Mouse (Mus musculus) heart, embryonic 14.5 days (tissue): ENCODE measurements around the gene Rassf5. TPM values are rescaled to one million over a fixed set of nuclear protein-coding genes. Genes with fewer than 3 reads are reported as not detected.
"Not testable (repeated sequence)": the region's sequence is repeated elsewhere in the genome, so short reads cannot be mapped to it uniquely, and the experiment has no call there.

Source experiments
- ATAC-seq: fragments of 200-750 bp; cut with Nextera tagmentation; 2 replicates; pipeline ENCODE4 v1.8.0; 2017; ENCODE audit warnings: low read depth, moderate TSS enrichment; ENCODE audit not compliant: insufficient number of reproducible peaks, insufficient read depth, low FRiP score
- H3K27ac ChIP-seq, 2 experiments: fragments of 200-500 bp in 1 of 2; fragments of 300-500 bp in 1 of 2; sonication (generic) in 1 of 2; replicated peaks in 1 of 2; 2 replicates each; pipeline ENCODE4 v1.5.1; 2012 to 2014; ENCODE audit warnings: low read depth in 2 of 2, low read length in 2 of 2, control low read depth in 1 of 2, mild to moderate bottlenecking in 1 of 2, mixed read lengths in 1 of 2; ENCODE audit not compliant: control insufficient read depth in 1 of 2, insufficient read depth in 1 of 2
- H3K27me3 ChIP-seq: fragments of 300-500 bp; sonication (generic); 2 replicates; pipeline ENCODE4 v1.6.1; 2014; ENCODE audit warnings: mild to moderate bottlenecking, low read length, control low read depth; ENCODE audit not compliant: control insufficient read depth, insufficient read depth
- H3K36me3 ChIP-seq: fragments of 300-500 bp; sonication (generic); 2 replicates; pipeline ENCODE4 v1.6.1; 2014; ENCODE audit warnings: mild to moderate bottlenecking, control low read depth, low read length, mixed read lengths; ENCODE audit not compliant: control insufficient read depth, insufficient read depth
- H3K4me1 ChIP-seq, 2 experiments: fragments of 200-500 bp in 1 of 2; fragments of 300-500 bp in 1 of 2; sonication (generic) in 1 of 2; 2 replicates each; pipeline ENCODE4 v1.6.1; 2012 to 2014; ENCODE audit warnings: low read length in 2 of 2, control low read depth in 1 of 2, mixed read lengths in 1 of 2; ENCODE audit not compliant: control insufficient read depth in 2 of 2, insufficient read depth in 2 of 2
- H3K4me2 ChIP-seq: fragments of 300-500 bp; sonication (generic); 2 replicates; pipeline ENCODE4 v1.6.1; 2014; ENCODE audit warnings: mild to moderate bottlenecking, low read length
- H3K4me3 ChIP-seq, 2 experiments: fragments of 200-500 bp in 1 of 2; fragments of 300-500 bp in 1 of 2; sonication (generic) in 1 of 2; 2 replicates each; pipeline ENCODE4 v1.5.1; 2012 to 2014; ENCODE audit warnings: low read length in 2 of 2, mild to moderate bottlenecking in 2 of 2, control low read depth in 1 of 2, low read depth in 1 of 2, moderate library complexity in 1 of 2; ENCODE audit not compliant: control insufficient read depth in 1 of 2, insufficient read depth in 1 of 2
- H3K9ac ChIP-seq: fragments of 300-500 bp; sonication (generic); 2 replicates; pipeline ENCODE4 v1.6.1; 2014; ENCODE audit warnings: mild to moderate bottlenecking, low read length
- H3K9me3 ChIP-seq: fragments of 300-500 bp; sonication (generic); 2 replicates; pipeline ENCODE4 v1.6.1; 2016; ENCODE audit warnings: low read length, control low read depth; ENCODE audit not compliant: control insufficient read depth
- WGBS: fragments of 180-500 bp; shearing (Covaris S2); extraction: QIAGEN DNeasy Blood & Tissue Kit; methylation state at CpG from one replicate; pipeline ENCODE4 v1.1.7; 2014; 5-methylcytosine and 5-hydroxymethylcytosine counted together
- polyA plus RNA-seq: library from polyadenylated mRNA; unstranded; fragments of >200 nt; fragmentation: Nextera tagmentation; extraction: Ambion mirVana; gene quantifications from 2 replicates; pipeline ENCODE4 v1.2.1, GENCODE M21; 2014

Rassf5 gene
- polyA plus RNA-seq, 1 experiment from 2014 or later, result 19.3 TPM

DNA sequence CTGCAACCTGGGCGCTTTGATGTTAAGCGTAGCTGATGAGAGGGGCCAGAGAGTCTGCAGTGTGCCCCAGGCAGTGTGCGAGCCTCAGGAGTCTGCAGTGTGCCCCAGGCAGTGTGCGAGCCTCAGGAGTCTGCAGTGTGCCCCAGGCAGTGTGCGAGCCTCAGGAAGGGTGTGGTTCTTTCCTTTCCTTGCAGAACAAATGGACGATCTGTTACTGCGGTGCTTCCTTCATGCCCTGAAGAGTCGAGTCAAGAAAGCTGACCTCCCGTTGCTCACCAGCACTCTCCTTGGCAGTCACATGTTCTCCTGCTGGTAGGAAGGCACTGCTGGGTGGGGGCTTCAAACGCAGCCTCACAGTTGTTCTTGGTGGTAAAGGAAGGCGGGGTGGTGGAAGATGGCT is 84.0 kb downstream of the Rassf5 start:
- H3K4me2 ChIP-seq, result no peak overlapping the region
- no peak overlapping the region for H3K27ac ChIP-seq
- H3K36me3 ChIP-seq, result peaks cover 71% of the 10 kb centered on the region
- H3K9ac ChIP-seq, result no peak overlapping the region
- no peak overlapping the region for H3K4me3 ChIP-seq
- WGBS, result 75% methylated on average over 11 of the region's 11 CpGs
- H3K9me3 ChIP-seq, result no peaks in the 10 kb centered on the region
- no peak for ATAC-seq
- H3K4me1 ChIP-seq, result peaks cover 3 to 5% of the 10 kb centered on the region in 2 experiments; a peak in 3 of 4 replicates
- H3K27me3 ChIP-seq, result no peaks in the 10 kb centered on the region

- 83% methylated on average over 3 of the region's 3 CpGs for WGBS
- ATAC-seq, result peak; percentile 16; the same call in 1 of the 2 replicates
- H3K36me3 ChIP-seq, result peaks cover 63% of the 10 kb centered on the region
These were observed 85.3 kb downstream of the Rassf5 start for GRCm38 (mm10) chr1:131159573-131160327.

GRCm38 (mm10) chr1:131155456-131155855 is 89.6 kb downstream of the Rassf5 start:
- Histone ChIP-seq H3K36me3 (peaks cover 22% of the 10 kb centered on the region), H3K9me3 (no peaks in the 10 kb centered on the region), H3K27me3 (no peaks in the 10 kb centered on the region), H3K4me3 (no peak overlapping the region), H3K4me2 (no peak overlapping the region), H3K9ac (no peak overlapping the region), H3K27ac (no peak overlapping the region), H3K4me1 (peaks cover 0 to 8% of the 10 kb centered on the region in 2 experiments; a peak in 3 of 4 replicates)
- WGBS, result 58% methylated on average over 2 of the region's 2 CpGs
- ATAC-seq, result no peak

More at GRCm38 (mm10) chr1:131159573-131160327, 85.3 kb downstream of the Rassf5 start:
- H3K27ac ChIP-seq, H3K4me3 ChIP-seq, H3K9me3 ChIP-seq, H3K4me2 ChIP-seq, H3K9ac ChIP-seq, H3K4me1 ChIP-seq, H3K27me3 ChIP-seq: not testable (repeated sequence)

DNA sequence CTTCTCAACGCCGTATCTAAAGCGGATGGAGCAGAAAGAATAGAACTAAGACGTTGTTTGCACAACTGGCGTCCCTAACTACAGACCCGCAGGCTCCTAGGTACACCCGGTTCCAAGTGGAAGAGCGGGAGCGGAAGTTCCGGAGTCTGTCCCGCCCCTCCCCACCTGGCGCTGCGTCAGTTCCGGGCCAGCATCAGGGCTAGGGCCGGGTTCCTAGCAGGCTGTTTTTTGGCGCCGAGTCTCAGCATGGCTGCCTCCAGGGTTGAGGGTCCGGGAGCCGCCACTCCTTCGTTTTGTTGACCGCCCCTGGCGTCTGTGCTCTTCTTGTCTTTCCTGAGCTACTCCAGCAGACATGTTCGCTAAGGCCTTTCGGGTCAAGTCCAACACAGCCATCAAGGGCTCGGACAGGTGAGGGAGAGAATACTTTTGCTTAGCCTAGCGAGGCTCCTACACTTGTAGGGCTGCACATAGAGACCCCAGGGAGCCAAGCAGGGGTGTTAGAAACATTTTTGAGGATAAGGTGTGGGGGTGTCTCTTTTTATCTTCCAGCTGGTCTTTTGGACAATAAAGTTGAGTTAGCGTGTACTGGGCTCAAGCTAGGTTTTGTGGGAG is 91.9 kb downstream of the Rassf5 start, which contains the start of gene Eif2d:
Gene Eif2d, plus strand, starts transcription at position 164 of the 612 bp plus-strand sequence.
- peaks cover 0 to 8% of the 10 kb centered on the region in 2 experiments; a peak in 3 of 4 replicates for H3K4me1 ChIP-seq
- peak within 1 kb of the TSS; percentile 74 for H3K4me2 ChIP-seq
- no peaks in the 10 kb centered on the region for H3K27me3 ChIP-seq
- H3K4me3 ChIP-seq, result peak within 1 kb of the TSS; percentile 72 to 92
- under 1% methylated on average over 27 of the region's 27 CpGs for WGBS
- H3K9ac ChIP-seq, result peak within 1 kb of the TSS; percentile 83
- peaks cover 8% of the 10 kb centered on the region for H3K36me3 ChIP-seq
- peak; percentile 89 for ATAC-seq
- peak within 1 kb of the TSS; percentile 34 to 52; a peak in 2 of 4 replicates for H3K27ac ChIP-seq
- H3K9me3 ChIP-seq, result no peaks in the 10 kb centered on the region

DNA sequence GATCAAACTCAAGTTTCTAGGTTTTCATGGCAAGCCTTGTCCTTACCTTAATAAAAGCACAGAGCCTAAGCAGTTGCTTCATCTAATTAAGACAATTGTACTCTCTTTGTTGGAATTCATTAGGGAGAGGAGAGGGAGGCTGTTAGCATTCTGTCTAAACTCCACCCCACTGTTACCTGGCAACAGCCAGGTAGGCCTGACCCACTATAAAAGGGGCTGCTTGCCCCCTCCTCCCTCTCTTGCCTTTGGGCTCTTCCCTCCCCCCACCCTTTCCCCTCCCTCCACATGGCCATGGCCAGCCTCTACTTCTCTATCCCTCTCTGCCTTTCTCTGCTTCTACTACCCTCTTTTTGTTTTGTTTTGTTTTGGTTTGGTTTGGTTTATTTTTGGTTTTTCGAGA is 95.6 kb downstream of the Rassf5 start:
- WGBS, result 65% methylated on average over 1 of the region's 1 CpGs
- Histone ChIP-seq H3K9ac (no peak overlapping the region), H3K4me1 (peaks cover 0 to 8% of the 10 kb centered on the region in 2 experiments; a peak in 3 of 4 replicates), H3K27ac (no peak overlapping the region), H3K9me3 (0 out of 2 replicates have a peak, but pooled peaks cover 3% of the 10 kb centered on the region), H3K4me2 (no peak overlapping the region), H3K4me3 (no peak overlapping the region), H3K27me3 (no peaks in the 10 kb centered on the region), H3K36me3 (no peaks in the 10 kb centered on the region)
- ATAC-seq, result no peak

GRCm38 (mm10) chr1:131146181-131146614 is 98.9 kb downstream of the Rassf5 start:
- no peak for ATAC-seq
- H3K36me3 ChIP-seq, result no peaks in the 10 kb centered on the region
- no peaks in the 10 kb centered on the region for H3K4me1 ChIP-seq
- no peak overlapping the region for H3K27ac ChIP-seq
- H3K27me3 ChIP-seq, result no peaks in the 10 kb centered on the region
- WGBS, result 76% methylated on average over 3 of the region's 3 CpGs
- no peak overlapping the region for H3K9ac ChIP-seq
- 0 out of 2 replicates have a peak, but pooled peaks cover 3% of the 10 kb centered on the region for H3K9me3 ChIP-seq
- H3K4me2 ChIP-seq, result no peak overlapping the region
- H3K4me3 ChIP-seq, result no peak overlapping the region

GRCm38 (mm10) chr1:131145222-131145621 is 99.8 kb downstream of the Rassf5 start:
- not testable (repeated sequence) for H3K9me3 ChIP-seq

More at GRCm38 (mm10) chr1:131145222-131145621, 99.8 kb downstream of the Rassf5 start:
- not testable (repeated sequence) for H3K27me3 ChIP-seq, H3K4me2 ChIP-seq, H3K9ac ChIP-seq, H3K36me3 ChIP-seq, ATAC-seq, H3K27ac ChIP-seq, H3K4me1 ChIP-seq, H3K4me3 ChIP-seq
- WGBS, result 63% methylated on average over 3 of the region's 3 CpGs
